Mouse (Mus musculus) heart, adult 2 months (tissue): Measurements from ENCODE around the gene Pbx2. TPM values are rescaled to one million over a fixed set of nuclear protein-coding genes. Genes with fewer than 3 reads are reported as not detected.
"Not testable (repeated sequence)": the region's sequence is repeated elsewhere in the genome, so short reads cannot be mapped to it uniquely, and the experiment has no call there.

Source experiments
- DNase-seq, 2 experiments: peaks; one replicate each; pipeline ENCODE4 v3.0.0; 2021
- H3K27ac ChIP-seq: fragments of 200-600 bp; 2 replicates; pipeline ENCODE4 v1.8.1; 2022
- H3K27me3 ChIP-seq: fragments of 200-500 bp; 2 replicates; pipeline ENCODE4 v1.6.1; 2012; ENCODE audit warnings: mild to moderate bottlenecking, low read length, inconsistent platforms, mixed read lengths; ENCODE audit not compliant: control insufficient read depth, insufficient read depth
- H3K36me3 ChIP-seq: fragments of 200-500 bp; 2 replicates; pipeline ENCODE4 v1.6.1; 2012; ENCODE audit warnings: low read length, inconsistent platforms; ENCODE audit not compliant: control insufficient read depth, insufficient read depth
- H3K4me1 ChIP-seq: fragments of 200-500 bp; 2 replicates; pipeline ENCODE4 v1.6.1; 2011; ENCODE audit warnings: low read length; ENCODE audit not compliant: control insufficient read depth, insufficient read depth
- H3K4me3 ChIP-seq: fragments of 200-600 bp; 2 replicates; pipeline ENCODE4 v1.8.1; 2022
- H3K79me2 ChIP-seq: fragments of 200-500 bp; replicated peaks from 2 replicates; pipeline ENCODE4 v1.6.1; 2012; ENCODE audit warnings: mild to moderate bottlenecking, inconsistent platforms, low read length, moderate library complexity, mixed read lengths; ENCODE audit not compliant: control insufficient read depth, insufficient read depth
- H3K9ac ChIP-seq: fragments of 200-500 bp; 2 replicates; pipeline ENCODE4 v1.6.1; 2012; ENCODE audit warnings: low read depth, mild to moderate bottlenecking, control low read depth, inconsistent platforms, low read length, mixed read lengths
- CTCF ChIP-seq: fragments of 200-600 bp; IDR thresholded peaks from 2 replicates; pipeline ENCODE4 v1.8.1; 2022; ENCODE audit warnings: antibody characterized with exemption, mild to moderate bottlenecking, moderate library complexity
- EP300 ChIP-seq: fragments of 200-500 bp; IDR thresholded peaks from 2 replicates; pipeline ENCODE4 v1.6.1; 2011; ENCODE audit warnings: low read depth, low read length, control low read depth; ENCODE audit not compliant: insufficient read depth
- POLR2A ChIP-seq: fragments of 200-500 bp; IDR thresholded peaks from 2 replicates; pipeline ENCODE4 v1.6.1; 2011; ENCODE audit warnings: mild to moderate bottlenecking, low read depth, low read length, control low read depth; ENCODE audit not compliant: insufficient read depth
- WGBS: fragments of 180-500 bp; shearing (Covaris S2); methylation state at CpG from one replicate; pipeline ENCODE4 v1.1.7; 2018; 5-methylcytosine and 5-hydroxymethylcytosine counted together
- intact Hi-C: fragments of 180-260 bp; cut with DNase I; formaldehyde crosslinking; loops from one replicate; pipeline ENCODE4 v1.15.1; 2025
- long read RNA-seq: library from polyadenylated mRNA; stranded (forward); transcript quantifications from one replicate; pipeline ENCODE4 v2.0.0, GENCODE M21; 2021
- polyA plus RNA-seq: library from polyadenylated mRNA; depleted of rRNA; stranded (reverse); fragments of >200 nt; gene quantifications from 2 replicates; pipeline ENCODE4 v1.2.3, GENCODE M21; 2012; rRNA removed
- total RNA-seq, 2 experiments: library from RNA; stranded (reverse); gene quantifications; 2 replicates each; pipeline ENCODE4 v1.2.3; 2021

Pbx2 gene
- total RNA-seq (10 to 100 TPM; 16.1 to 18.4 TPM), polyA plus RNA-seq (22.1 and 28.3 TPM in 2 replicates)
- long read RNA-seq, partial matches to known transcripts: 0 of 2 reads
- long read RNA-seq, other reads (novel, unspliced or antisense): 1 of 2 reads

GRCm38 (mm10) chr17:34591029-34591993 is at the start of gene Pbx2:
Gene Pbx2 (plus strand): TSS chr17:34591266.
- Histone ChIP-seq H3K79me2 (no peaks in the 10 kb centered on the region), H3K4me1 (peaks cover 20% of the 10 kb centered on the region), H3K36me3 (no peaks in the 10 kb centered on the region), H3K27me3 (no peaks in the 10 kb centered on the region), H3K9ac (peak within 1 kb of the TSS; percentile 89), H3K4me3 (peak within 1 kb of the TSS; percentile 74), H3K27ac (peak within 1 kb of the TSS; percentile 97)
- TF ChIP-seq EP300 (no peak), CTCF (no peak), POLR2A (no peak)
- peak; percentile 44 to 49 for DNase-seq
- intact Hi-C loops: loop anchor here (10.0 kb wide), 1 partner anchor 667 kb away; the partner anchor contains the start of gene Rgl2
- WGBS: 10% methylated on average over 21 of the region's 21 CpGs

- H3K9ac ChIP-seq, H3K4me1 ChIP-seq, DNase-seq, H3K27ac ChIP-seq, H3K36me3 ChIP-seq, H3K27me3 ChIP-seq, intact Hi-C loops, H3K79me2 ChIP-seq, H3K4me3 ChIP-seq: not testable (repeated sequence)
- WGBS: 91% methylated on average over 12 of the region's 13 CpGs
These were observed 47.5 kb upstream of the Pbx2 start for GRCm38 (mm10) chr17:34543567-34543966.

- intact Hi-C loops: no loop called here
- Histone ChIP-seq H3K27ac (no peak overlapping the region), H3K27me3 (no peaks in the 10 kb centered on the region), H3K36me3 (no peaks in the 10 kb centered on the region), H3K79me2 (no peaks in the 10 kb centered on the region), H3K4me3 (no peak overlapping the region), H3K4me1 (no peaks in the 10 kb centered on the region), H3K9ac (no peak overlapping the region)
- 86% methylated on average over 1 of the region's 1 CpGs for WGBS
- TF ChIP-seq EP300 (no peak), POLR2A (no peak), CTCF (no peak)
- DNase-seq: no peak
These were observed 44.3 kb upstream of the Pbx2 start for GRCm38 (mm10) chr17:34546797-34547196.

- intact Hi-C loops: no loop called here
These were observed 43.5 kb upstream of the Pbx2 start for GRCm38 (mm10) chr17:34547601-34548000.

GRCm38 (mm10) chr17:34549156-34549555 is 41.9 kb upstream of the Pbx2 start:
- 75% methylated on average over 3 of the region's 3 CpGs for WGBS
- DNase-seq: no peak
- Histone ChIP-seq H3K4me1 (no peaks in the 10 kb centered on the region), H3K27ac (no peak overlapping the region), H3K9ac (no peak overlapping the region), H3K4me3 (no peak overlapping the region), H3K79me2 (no peaks in the 10 kb centered on the region), H3K27me3 (no peaks in the 10 kb centered on the region), H3K36me3 (no peaks in the 10 kb centered on the region)
- no peak for TF ChIP-seq POLR2A
- TF ChIP-seq CTCF: no peak
- TF ChIP-seq EP300: no peak
- intact Hi-C loops: no loop called here

More at GRCm38 (mm10) chr17:34547601-34548000, 43.5 kb upstream of the Pbx2 start:
- H3K9ac ChIP-seq: no peak overlapping the region
- H3K4me3 ChIP-seq: no peak overlapping the region
- WGBS: 88% methylated on average over 4 of the region's 4 CpGs
- H3K4me1 ChIP-seq: no peaks in the 10 kb centered on the region
- H3K79me2 ChIP-seq: no peaks in the 10 kb centered on the region
- TF ChIP-seq POLR2A (no peak), EP300 (no peak), CTCF (no peak)
- no peak overlapping the region for H3K27ac ChIP-seq
- H3K36me3 ChIP-seq: no peaks in the 10 kb centered on the region
- no peak for DNase-seq
- no peaks in the 10 kb centered on the region for H3K27me3 ChIP-seq

- DNase-seq: no peak
- TF ChIP-seq EP300: no peak
- no peak for TF ChIP-seq CTCF
- TF ChIP-seq POLR2A: no peak
- 53% methylated on average over 2 of the region's 2 CpGs for WGBS
- intact Hi-C loops: no loop called here
- no peak overlapping the region for H3K4me3 ChIP-seq
- H3K4me1 ChIP-seq: no peaks in the 10 kb centered on the region
- no peak overlapping the region for H3K27ac ChIP-seq
- H3K36me3 ChIP-seq: no peaks in the 10 kb centered on the region
- H3K79me2 ChIP-seq: no peaks in the 10 kb centered on the region
- H3K27me3 ChIP-seq: no peaks in the 10 kb centered on the region
- no peak overlapping the region for H3K9ac ChIP-seq
These were observed 41.2 kb upstream of the Pbx2 start for GRCm38 (mm10) chr17:34549843-34550242.
